Mouse (Mus musculus) fat pad, adult 2 months (tissue): ENCODE measurements around the gene Ago1.

Experiments
- DNase-seq: peaks from one replicate; pipeline ENCODE4 v3.0.0-alpha.2; 2011; ENCODE audit warnings: low read depth, low spot score; ENCODE audit errors: extremely low read depth

Gene Ago1

GRCm38 (mm10) chr4:126468285-126468901 lies at the start of gene Ago1:
Gene Ago1, minus strand, starts transcription at chr4:126468583.
- no peak for DNase-seq

- peak; percentile 67 for DNase-seq
These were observed 44.1 kb upstream of the Ago1 start for GRCm38 (mm10) chr4:126512308-126513066.

- no peak for DNase-seq
These were observed 42.6 kb upstream of the Ago1 start for GRCm38 (mm10) chr4:126511013-126511412.

GRCm38 (mm10) chr4:126509072-126509471 lies 40.7 kb upstream of the Ago1 start:
- no peak for DNase-seq

- no peak for DNase-seq
These were observed 39.9 kb upstream of the Ago1 start for GRCm38 (mm10) chr4:126508110-126508899.

- no peak for DNase-seq
These were observed 34.6 kb upstream of the Ago1 start for GRCm38 (mm10) chr4:126502977-126503309.

- DNase-seq = no peak
These were observed 34.0 kb upstream of the Ago1 start for GRCm38 (mm10) chr4:126502141-126502976.

GRCm38 (mm10) chr4:126498601-126499000 lies 30.2 kb upstream of the Ago1 start:
- no peak for DNase-seq

- DNase-seq = peak; percentile 82
These were observed 28.6 kb upstream of the Ago1 start for GRCm38 (mm10) chr4:126496963-126497362.

- peak; percentile 74 for DNase-seq
These were observed 27.8 kb upstream of the Ago1 start for GRCm38 (mm10) chr4:126495942-126496790.

- DNase-seq = no peak
These were observed 27.1 kb upstream of the Ago1 start for GRCm38 (mm10) chr4:126495453-126495852.

- no peak for DNase-seq
These were observed 25.0 kb upstream of the Ago1 start for GRCm38 (mm10) chr4:126493416-126493815.

GRCm38 (mm10) chr4:126491977-126492376 lies 23.6 kb upstream of the Ago1 start:
- no peak for DNase-seq

GRCm38 (mm10) chr4:126490726-126491125 lies 22.3 kb upstream of the Ago1 start:
- DNase-seq = no peak

GRCm38 (mm10) chr4:126489811-126490210 lies 21.4 kb upstream of the Ago1 start:
- DNase-seq = no peak

GRCm38 (mm10) chr4:126486217-126486616 lies 17.8 kb upstream of the Ago1 start:
- DNase-seq = no peak

GRCm38 (mm10) chr4:126485065-126485464 lies 16.7 kb upstream of the Ago1 start:
- no peak for DNase-seq

GRCm38 (mm10) chr4:126483874-126484273 lies 15.5 kb upstream of the Ago1 start:
- peak; percentile 65 for DNase-seq

GRCm38 (mm10) chr4:126482951-126483350 lies 14.6 kb upstream of the Ago1 start:
- DNase-seq = no peak

- DNase-seq = no peak
These were observed 13.1 kb upstream of the Ago1 start for GRCm38 (mm10) chr4:126481461-126481860.
